Mouse (Mus musculus) heart, postnatal 0 days (tissue): ENCODE results near the gene Coa5.

Experiments
- CTCF ChIP-seq: IDR thresholded peaks from 2 replicates; pipeline ENCODE4 v1.5.1; 2016; ENCODE audit warnings: antibody characterized with exemption, control low read depth, low read depth
- EP300 ChIP-seq: IDR thresholded peaks from 2 replicates; pipeline ENCODE4 v1.6.1; 2016; ENCODE audit warnings: antibody characterized with exemption, low read depth

GRCm38 (mm10) chr1:37398961-37399360 lies 30.9 kb downstream of the Coa5 start:
- TF ChIP-seq EP300: no peak
- TF ChIP-seq CTCF: no peak
